Mouse (Mus musculus): ENCODE data around the gene Gdpd5. TPM values are rescaled to one million over a fixed set of nuclear protein-coding genes. Genes with fewer than 3 reads are reported as not detected.
A peak's percentile ranks its signal among the peaks of the same experiment; 100 is the strongest.
"Not testable (repeated sequence)": the region's sequence is repeated elsewhere in the genome, so short reads cannot be mapped to it uniquely, and the experiment has no call there.

Gene Gdpd5
- polyA plus RNA-seq, 1 experiment from 2014 or later: 45.0 TPM

DNA sequence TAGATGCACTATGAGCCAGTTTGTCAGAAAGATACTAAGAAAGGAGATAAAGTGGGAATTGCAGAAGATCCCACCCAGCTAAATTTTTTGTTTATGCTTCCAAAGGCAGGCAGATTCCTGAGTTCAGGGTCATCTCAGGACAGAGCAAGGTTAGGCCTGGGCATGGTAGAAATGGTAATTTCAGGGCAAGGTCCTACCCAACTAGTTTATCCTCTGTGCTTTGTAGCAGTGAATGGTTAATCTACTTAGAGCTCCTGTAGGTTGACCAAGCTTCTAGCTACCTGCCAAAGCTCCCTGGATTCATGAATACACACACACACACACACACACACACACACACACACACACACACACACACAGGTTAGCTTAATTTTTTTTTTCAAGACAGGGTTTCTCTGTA is 123.3 kb downstream of the Gdpd5 start:
- no peak for ATAC-seq
- Histone ChIP-seq H3K4me1 (ENCODE audit: control insufficient read depth, insufficient read depth, low read length) (no peaks in the 10 kb centered on the region), H3K27me3 (ENCODE audit: control insufficient read depth, insufficient read depth, low read depth, low read length) (no peaks in the 10 kb centered on the region), H3K4me3 (ENCODE audit: low read depth, low read length) (no peak overlapping the region), H3K9ac (ENCODE audit: low read depth, low read length) (no peak overlapping the region), H3K36me3 (ENCODE audit: control insufficient read depth, insufficient read depth, low read length) (no peaks in the 10 kb centered on the region), H3K27ac (ENCODE audit: low read length) (no peak overlapping the region), H3K4me2 (ENCODE audit: low read length) (no peak overlapping the region), H3K9me3 (replicated peaks; ENCODE audit: control insufficient read depth, low read length, poor library complexity, severe bottlenecking) (no peaks in the 10 kb centered on the region)

DNA sequence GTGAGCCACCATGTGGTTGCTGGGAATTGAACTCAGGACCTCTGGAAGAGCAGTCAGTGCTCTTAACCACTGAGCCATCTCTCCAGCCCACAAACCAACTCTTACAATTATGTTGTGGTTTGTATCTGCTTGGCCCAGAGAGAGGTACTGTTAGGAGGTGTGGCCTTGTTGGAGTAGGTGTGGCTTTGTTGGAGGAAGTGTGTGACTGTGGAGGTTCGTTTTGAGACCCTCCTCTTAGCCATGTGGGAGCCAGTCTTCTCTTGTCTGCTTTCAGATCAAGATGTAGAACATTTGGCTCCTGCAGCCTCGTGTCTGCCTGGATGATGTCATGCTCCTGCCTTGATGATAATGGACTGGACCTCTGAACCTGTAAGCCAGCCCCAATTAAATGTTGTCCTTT is 127.0 kb downstream of the Gdpd5 start:
- H3K9ac ChIP-seq (ENCODE audit: low read depth, low read length); H3K4me3 ChIP-seq (ENCODE audit: low read depth, low read length); H3K27ac ChIP-seq (ENCODE audit: low read length); H3K36me3 ChIP-seq (ENCODE audit: control insufficient read depth, insufficient read depth, low read length); ATAC-seq; H3K9me3 ChIP-seq (replicated peaks; ENCODE audit: control insufficient read depth, low read length, poor library complexity, severe bottlenecking); H3K27me3 ChIP-seq (ENCODE audit: control insufficient read depth, insufficient read depth, low read depth, low read length); H3K4me2 ChIP-seq (ENCODE audit: low read length): not testable (repeated sequence)
- 33% methylated on average over 2 of the region's 2 CpGs for WGBS
- H3K4me1 ChIP-seq (ENCODE audit: control insufficient read depth, insufficient read depth, low read length): peaks cover 10% of the 10 kb centered on the region

DNA sequence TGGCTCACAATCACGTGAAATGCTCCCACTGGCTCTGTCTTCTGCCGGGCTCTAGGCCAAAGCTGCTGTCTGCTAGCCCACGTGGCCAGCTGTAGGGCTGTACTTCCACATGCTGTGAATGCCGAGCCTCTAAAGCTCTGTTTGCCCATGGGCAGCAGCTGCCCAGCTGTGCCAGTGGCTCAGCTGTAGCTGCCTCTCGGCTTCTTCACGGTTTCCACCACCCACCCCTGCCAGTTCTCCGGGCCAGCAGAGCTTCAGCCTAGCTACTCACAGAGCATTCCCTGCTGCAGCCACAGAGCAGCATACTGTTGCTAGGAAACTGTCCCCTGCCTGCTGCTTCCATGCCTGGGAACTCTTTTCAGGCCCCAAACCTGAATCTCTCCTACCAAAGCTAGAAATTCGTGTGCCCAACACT is 128.9 kb downstream of the Gdpd5 start:
- H3K27me3 ChIP-seq (ENCODE audit: control insufficient read depth, insufficient read depth, low read depth, low read length): no peaks in the 10 kb centered on the region
- no peaks in the 10 kb centered on the region for H3K9me3 ChIP-seq (replicated peaks; ENCODE audit: control insufficient read depth, low read length, poor library complexity, severe bottlenecking)
- WGBS: 3% methylated on average over 8 of the region's 8 CpGs
- H3K36me3 ChIP-seq (ENCODE audit: control insufficient read depth, insufficient read depth, low read length): no peaks in the 10 kb centered on the region
- H3K4me2 ChIP-seq (ENCODE audit: low read length): peak overlapping the region; percentile 43
- peak; percentile 93 for ATAC-seq
- peak overlapping the region; percentile 75 for H3K27ac ChIP-seq (ENCODE audit: low read length)
- H3K9ac ChIP-seq (ENCODE audit: low read depth, low read length): peak overlapping the region; percentile 50; the same call in 1 of the 2 replicates
- H3K4me1 ChIP-seq (ENCODE audit: control insufficient read depth, insufficient read depth, low read length): peaks cover 10% of the 10 kb centered on the region
- H3K4me3 ChIP-seq (ENCODE audit: low read depth, low read length): peak overlapping the region; percentile 20; the same call in 1 of the 2 replicates

Other genes with a start within 250 kb of the Gdpd5 start
- gene Uvrag, start 240.3 kb upstream of the Gdpd5 start, polyA plus RNA-seq (2015; fragmentation: Nextera tagmentation; extraction: Ambion mirVana): 16.0 and 17.7 TPM in 2 replicates
- gene Dgat2, start 198.7 kb upstream of the Gdpd5 start, polyA plus RNA-seq (2015; fragmentation: Nextera tagmentation; extraction: Ambion mirVana): 22.0 and 24.0 TPM in 2 replicates
- gene Mogat2, start 142.8 kb upstream of the Gdpd5 start, polyA plus RNA-seq (2015; fragmentation: Nextera tagmentation; extraction: Ambion mirVana): 1.1 and 1.2 TPM in 2 replicates
- 140 and 155 TPM in 2 replicates for gene Map6, start 114.0 kb upstream of the Gdpd5 start, polyA plus RNA-seq (2015; fragmentation: Nextera tagmentation; extraction: Ambion mirVana)
- 185 and 203 TPM in 2 replicates for gene Serpinh1, start 28.2 kb upstream of the Gdpd5 start, polyA plus RNA-seq (2015; fragmentation: Nextera tagmentation; extraction: Ambion mirVana)
- 2.5 and 2.9 TPM in 2 replicates for gene Klhl35, start 84.6 kb downstream of the Gdpd5 start, polyA plus RNA-seq (2015; fragmentation: Nextera tagmentation; extraction: Ambion mirVana)
- 405 and 414 TPM in 2 replicates for gene Rps3, start 102.3 kb downstream of the Gdpd5 start, polyA plus RNA-seq (2015; fragmentation: Nextera tagmentation; extraction: Ambion mirVana)
- gene Arrb1, start 154.1 kb downstream of the Gdpd5 start, polyA plus RNA-seq (2015; fragmentation: Nextera tagmentation; extraction: Ambion mirVana): 18.4 and 21.0 TPM in 2 replicates
- gene Tpbgl, start 245.7 kb downstream of the Gdpd5 start, polyA plus RNA-seq (2015; fragmentation: Nextera tagmentation; extraction: Ambion mirVana): 1.1 and 1.6 TPM in 2 replicates

Measured in midbrain, embryonic 16.5 days (tissue).